Mouse (Mus musculus) cerebellum, postnatal 36 days (tissue): Measurements from ENCODE around the gene Snrnp200.
A peak's percentile ranks its signal among the peaks of the same experiment; 100 is the strongest.
"Not testable (repeated sequence)": the region's sequence is repeated elsewhere in the genome, so short reads cannot be mapped to it uniquely, and the experiment has no call there.

Experiments
- DNase-seq, 2 experiments: peaks; one replicate each; pipeline ENCODE4 v3.0.0; 2021 to 2022; ENCODE audit warnings: mixed read lengths in 2 of 2

The Snrnp200 gene

DNA sequence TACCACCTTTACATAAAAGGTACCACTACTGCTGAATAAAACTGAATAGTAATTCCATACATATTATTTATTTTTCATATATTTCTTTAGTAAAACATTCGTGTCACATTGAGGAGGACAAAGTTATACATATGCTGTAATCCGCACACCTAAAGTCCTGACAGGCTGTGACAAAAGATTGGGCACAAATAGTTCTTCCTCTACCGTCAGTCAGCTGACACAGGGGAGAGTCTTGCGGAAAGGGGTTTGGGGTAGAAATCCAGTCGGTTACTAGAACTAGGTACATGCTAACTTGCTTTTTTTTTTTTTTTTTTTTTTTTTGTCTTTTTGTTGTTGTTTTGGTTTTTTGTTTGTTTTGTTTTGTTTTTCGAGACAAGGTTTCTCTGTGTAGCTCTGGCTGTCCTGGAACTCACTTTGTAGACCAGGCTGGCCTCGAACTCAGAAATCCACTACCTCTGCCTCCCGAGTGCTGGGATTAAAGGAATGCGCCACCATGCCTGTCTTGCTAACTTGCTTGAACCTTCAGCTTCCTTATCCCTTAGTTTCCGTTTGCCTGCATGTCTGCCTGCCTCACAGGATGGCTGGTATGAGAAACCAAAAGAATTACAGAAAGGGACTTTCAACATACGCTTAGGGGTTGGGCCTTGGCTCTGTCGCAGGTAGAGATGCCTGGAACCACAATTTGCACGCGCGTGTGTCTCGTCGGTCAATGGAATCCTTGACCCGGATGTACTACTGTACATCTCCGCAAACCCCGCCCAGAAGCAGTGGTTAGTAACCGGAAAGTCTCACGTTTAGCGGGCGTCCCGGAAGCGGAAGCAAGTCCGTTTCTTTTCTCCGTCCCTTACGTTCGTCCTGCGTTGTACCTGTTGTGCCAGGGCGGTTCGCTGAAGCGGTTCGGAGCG lies at the start of gene Snrnp200, which contains the start of gene 1810024B03Rik:
Snrnp200 (plus strand) TSS at position 840 of the 905 bp plus-strand sequence.
1810024B03Rik (minus strand) TSS at position 734 of the 905 bp plus-strand sequence.
- peak; percentile 95 to 97 for DNase-seq

DNA sequence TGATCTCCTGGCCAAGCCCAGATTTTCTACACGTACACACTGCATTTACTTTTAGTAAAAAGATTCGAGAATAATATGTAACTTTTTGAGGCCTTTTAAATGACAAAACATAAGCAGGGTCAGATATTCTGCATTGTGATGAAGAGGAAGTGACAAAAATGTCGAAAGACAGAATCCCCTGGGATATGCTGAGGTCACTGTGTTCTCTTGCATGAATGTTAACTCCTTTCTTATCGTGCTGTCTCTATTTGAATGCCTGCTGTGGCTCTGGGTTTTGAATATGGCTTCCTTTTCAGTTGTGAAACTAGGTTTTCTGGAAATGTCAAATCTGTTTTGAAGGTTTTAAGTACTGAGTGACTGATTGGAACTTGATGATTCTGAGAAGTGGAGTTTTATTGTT lies 42.5 kb upstream of the Snrnp200 start:
- no peak for DNase-seq

DNA sequence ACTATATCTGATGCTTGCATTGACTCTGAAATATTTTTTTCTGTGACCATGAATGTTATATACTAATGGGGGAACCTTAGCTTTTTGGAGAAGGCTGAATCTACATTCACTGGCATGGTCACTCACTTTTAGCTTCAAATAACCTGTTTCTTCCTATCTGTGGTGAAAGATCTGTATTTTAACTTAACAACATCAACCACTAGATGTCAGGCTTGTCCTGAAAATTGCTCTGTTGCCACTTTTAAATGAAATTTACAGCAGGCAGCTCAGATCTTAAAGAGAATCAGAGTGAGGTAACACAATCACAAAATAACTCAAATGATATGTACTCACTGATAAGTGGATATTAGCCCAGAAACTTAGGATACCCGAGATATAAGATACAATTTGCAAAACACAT lies 41.9 kb upstream of the Snrnp200 start:
- DNase-seq = peak in 1 of 2 experiments; percentile 24

DNA sequence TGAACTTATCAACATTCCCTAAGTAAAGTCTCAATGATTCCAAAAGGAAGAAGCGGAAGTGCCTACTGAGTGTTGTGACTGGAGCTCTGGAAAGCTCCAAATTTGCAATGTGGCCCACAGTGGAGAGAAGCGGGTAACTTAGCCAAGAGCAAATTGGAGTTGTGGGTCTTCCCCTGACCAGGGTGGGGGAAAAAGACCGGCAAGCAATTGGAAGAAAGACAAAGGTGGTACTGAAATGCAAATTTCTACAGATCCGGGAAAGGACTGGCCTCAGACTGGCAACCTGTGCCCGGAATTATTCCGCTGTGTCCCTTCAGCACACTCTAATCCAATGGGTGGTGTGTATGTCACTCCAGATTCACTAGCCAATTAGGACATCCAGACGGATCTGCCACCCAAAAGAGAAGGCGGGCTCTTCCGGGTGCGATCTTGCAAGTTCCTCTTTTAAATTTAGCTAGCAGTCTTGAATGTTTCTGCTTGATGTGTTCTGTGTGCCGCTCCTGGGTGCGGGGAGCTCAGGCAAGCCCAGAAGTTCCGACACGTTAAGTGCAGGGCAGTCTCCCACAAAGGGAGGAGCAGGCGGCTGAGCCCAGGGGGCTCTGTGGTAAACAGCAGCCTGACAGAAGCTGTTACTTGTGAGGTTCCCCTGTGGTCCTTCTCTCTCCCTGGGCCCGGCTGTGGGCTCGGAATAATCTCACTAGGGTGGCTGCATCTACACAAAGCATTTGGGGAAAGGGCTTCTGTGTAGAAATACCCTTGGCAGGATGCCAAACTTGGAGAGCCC lies 25.4 kb upstream of the Snrnp200 start:
- DNase-seq = peak; percentile 75 to 82

DNA sequence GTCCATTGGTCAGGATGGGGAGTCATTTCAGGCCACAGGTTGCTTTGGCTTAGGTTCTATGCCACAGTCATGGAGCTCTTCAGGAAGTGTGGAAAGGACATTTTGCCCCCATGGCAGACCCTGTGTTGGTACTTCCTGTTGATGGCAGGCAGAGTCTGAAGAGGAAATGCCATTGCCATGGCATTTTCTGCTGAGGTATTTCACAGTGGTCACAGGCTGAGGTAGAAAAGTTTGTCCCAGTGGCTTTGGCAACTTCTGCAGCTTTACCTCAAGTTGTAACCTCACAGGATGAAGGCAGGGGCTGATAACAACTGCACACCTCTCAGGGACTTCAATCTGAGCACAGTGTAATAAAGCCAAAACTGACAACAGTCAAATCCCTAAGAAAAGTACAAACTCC lies 18.6 kb upstream of the Snrnp200 start:
- DNase-seq = no peak

DNA sequence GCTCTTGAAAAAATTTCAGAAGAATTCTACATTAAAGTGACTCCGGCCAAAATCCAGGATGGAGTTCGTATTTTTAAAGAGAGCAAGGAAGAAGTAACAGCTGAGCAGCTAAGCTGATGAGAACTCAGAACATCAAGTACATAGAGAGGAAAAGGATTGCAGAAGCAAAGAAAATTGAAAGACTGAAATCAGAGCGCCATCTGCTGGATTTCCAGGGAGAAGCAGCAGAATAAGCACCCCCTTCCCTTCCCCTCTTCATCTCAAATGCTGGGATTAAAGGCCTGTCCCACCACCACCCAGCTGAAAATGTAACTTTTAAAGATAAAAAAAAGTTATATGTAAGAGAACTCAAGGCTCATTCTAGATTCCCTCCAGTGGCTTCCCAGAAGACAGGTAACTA lies 3.3 kb upstream of the Snrnp200 start:
- peak; percentile 60 to 66 for DNase-seq

DNA sequence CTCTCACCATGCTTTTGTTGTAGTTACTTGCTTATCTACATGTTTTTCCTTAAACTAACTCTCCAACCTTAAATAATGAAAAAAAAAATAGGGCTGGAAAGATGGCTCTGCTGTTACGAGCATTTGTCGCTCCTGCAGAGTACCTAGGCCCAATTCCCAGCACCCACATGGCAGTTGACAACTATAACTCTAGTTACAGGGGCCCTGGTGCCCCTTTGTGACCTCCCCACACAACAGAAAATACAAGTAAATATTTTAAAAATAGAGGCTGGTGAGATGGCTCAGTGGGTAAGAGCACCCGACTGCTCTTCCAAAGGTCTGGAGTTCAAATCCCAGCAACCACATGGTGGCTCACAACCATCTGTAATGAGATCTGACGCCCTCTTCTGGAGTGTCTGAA lies 2.2 kb upstream of the Snrnp200 start:
- DNase-seq = not testable (repeated sequence)

DNA sequence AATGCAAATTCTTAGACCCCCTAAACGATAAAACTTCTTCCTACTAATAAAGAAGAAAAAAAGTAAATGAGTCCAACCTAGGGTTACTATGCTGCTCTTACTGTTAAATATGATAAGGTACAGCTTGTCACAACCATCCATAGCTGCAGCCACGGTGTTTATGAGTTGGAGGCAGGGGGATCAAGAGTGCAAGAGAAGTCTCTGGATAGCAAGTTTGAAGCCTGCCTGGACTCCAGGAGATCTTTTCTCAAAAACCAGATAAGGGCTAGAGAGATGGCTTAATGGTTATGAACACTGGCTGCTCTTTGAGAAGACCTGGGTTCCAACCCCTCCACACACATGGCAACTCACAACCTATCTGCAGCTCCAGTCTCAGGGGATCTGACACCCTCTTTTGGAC lies 1.3 kb upstream of the Snrnp200 start:
- DNase-seq = no peak

DNA sequence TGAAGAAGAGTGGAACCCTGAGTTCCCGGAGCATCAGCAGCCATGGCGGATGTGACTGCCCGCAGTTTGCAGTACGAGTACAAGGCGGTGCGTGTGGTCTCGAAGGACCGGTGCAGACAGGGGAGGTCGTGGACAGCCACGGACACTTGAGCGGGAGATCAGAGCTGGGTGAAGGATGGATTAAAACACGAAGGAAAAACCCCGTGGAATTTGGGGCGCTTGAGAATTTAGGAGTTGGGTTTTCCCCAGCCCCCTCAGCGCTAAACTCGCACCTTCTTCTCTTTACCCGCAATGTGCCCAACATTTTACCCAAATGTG lies 225 bp downstream of the Snrnp200 start:
- DNase-seq = no peak

DNA sequence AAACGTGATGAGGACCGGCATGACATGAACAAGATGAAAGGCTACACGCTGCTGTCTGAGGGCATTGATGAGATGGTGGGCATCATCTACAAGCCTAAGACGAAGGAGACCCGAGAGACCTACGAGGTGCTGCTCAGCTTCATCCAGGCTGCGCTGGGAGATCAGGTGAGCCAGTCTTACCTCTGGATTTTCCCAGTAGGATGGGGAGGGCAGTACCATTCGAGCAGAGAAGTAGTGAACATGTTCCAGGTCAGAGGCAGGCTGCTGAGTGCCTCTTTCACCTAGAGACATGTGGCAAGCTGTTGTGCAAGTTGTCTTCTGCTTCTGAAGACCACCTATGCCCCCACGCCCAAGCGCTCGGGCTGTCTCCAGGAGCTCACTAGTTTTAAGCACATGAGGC lies 2.5 kb downstream of the Snrnp200 start:
- DNase-seq = no peak

DNA sequence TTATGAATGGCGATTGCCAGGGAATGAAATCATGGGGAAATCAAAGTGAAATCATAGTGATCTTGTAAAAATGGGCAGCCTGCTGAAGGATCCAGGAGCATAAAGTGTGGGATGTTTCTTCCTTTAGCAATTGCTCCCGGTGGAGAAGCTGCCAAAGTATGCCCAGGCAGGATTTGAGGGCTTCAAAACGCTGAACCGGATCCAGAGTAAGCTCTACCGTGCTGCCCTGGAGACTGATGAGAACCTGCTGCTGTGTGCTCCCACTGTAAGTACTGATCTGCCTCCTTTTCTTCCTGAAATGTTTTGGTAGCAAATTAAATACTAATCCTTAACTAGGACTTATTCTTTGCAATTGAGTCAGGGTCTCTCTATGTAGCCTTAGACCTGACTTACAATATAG lies 9.6 kb downstream of the Snrnp200 start:
- no peak for DNase-seq

DNA sequence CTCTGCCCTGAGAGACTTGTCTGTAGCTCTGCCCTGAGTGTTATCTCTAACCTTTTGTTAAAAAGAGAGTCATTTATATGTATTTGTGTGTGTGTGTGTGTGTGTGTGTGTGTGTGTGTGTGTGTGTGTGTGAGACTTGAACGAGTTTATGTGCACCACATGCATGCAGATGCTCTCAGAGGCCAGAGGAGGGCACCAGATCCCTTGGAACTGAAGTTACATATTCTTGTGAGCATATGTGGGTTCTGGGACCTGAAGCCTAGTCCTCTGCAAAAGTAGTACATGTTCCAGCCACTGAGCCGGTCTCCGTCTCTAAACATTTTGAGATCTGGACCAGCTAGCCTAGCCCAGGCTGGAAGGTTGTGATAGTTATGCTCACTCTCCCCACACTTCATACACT lies 17.1 kb downstream of the Snrnp200 start:
- no peak for DNase-seq

DNA sequence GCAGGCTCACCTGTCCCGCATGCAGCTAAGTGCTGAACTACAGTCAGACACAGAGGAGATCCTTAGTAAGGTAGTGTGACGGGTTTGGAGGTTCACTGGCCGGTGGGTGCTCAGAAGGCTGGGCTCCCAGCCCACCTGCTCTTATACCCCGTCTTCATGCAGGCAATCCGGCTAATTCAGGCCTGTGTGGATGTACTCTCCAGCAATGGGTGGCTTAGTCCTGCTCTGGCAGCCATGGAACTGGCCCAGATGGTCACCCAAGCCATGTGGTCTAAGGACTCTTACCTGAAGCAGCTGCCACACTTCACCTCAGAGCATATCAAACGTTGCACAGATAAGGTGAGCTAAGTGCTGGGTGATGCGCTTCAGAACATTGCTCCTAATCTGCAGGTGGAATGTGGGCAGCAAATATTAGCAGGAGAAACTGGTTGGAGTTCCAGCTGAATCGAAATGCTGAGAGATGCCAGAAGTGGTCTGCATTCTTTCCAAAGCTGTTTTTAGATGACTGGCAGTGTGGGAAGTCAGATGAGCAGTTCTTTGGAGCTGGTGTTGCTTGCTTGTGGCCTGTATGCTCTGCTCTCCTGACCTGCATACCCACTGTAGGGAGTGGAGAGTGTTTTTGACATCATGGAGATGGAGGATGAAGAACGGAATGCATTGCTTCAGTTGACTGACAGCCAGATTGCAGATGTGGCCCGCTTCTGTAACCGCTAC lies 29.9 kb downstream of the Snrnp200 start:
- no peak for DNase-seq

DNA sequence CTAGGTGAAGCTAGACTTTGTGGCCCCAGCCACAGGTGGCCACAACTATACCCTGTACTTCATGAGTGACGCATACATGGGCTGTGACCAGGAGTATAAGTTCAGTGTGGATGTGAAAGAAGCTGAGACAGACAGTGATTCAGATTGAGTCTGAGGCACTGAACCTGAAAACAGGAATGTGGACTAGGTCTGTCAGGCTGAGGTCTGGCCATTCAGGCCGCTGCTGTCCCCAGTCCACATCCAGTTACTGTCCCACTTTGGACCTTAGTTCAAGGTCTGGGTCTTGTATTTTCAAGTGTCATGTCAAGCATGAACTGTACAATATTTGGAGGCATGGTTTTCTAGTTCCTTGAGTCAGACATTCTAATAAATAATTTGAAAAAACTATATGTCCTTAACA lies 31.9 kb downstream of the Snrnp200 start:
- DNase-seq = no peak

DNA sequence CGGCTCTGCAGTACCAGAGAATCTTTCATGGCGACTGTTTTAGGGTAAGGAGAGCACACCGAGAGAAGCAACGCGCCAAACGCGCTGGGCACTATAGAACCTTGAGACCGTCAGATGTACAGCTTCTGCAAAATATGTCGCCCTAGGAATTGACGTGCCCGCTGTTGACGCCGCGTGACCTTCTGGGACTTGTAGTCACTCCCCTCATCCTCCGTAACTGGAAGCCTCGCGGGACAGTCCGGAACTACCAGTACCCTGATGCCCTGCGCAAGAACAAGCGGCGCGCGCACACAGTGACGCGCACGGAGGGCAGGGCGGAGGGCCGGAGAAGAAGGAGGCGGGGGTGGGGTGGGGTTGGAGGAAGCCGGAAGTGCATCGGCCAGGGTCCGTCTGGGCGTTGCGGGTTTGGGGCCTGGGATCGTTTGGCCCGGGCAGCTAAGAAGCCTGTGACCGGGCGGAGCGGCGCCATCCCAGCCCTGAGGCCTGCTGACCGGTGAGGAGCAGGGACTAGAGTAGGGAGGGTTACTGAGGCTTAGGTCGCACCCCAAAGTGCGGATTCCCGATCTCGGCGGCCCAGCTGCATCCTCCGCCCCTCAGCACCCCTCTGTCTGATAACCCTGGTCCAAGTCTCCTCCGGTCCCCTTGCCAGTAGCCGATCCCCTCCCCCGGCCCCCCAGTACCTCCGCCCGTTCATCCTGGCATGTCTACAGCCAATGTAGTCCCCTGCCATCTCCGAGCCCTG lies 39.6 kb downstream of the Snrnp200 start, which contains the start of the genes Ciao1 and Tmem127:
Ciao1 (minus strand) TSS at position 225 of the 742 bp plus-strand sequence.
Tmem127 (plus strand) TSS at position 317 of the 742 bp plus-strand sequence.
- peak; percentile 95 to 97 for DNase-seq

DNA sequence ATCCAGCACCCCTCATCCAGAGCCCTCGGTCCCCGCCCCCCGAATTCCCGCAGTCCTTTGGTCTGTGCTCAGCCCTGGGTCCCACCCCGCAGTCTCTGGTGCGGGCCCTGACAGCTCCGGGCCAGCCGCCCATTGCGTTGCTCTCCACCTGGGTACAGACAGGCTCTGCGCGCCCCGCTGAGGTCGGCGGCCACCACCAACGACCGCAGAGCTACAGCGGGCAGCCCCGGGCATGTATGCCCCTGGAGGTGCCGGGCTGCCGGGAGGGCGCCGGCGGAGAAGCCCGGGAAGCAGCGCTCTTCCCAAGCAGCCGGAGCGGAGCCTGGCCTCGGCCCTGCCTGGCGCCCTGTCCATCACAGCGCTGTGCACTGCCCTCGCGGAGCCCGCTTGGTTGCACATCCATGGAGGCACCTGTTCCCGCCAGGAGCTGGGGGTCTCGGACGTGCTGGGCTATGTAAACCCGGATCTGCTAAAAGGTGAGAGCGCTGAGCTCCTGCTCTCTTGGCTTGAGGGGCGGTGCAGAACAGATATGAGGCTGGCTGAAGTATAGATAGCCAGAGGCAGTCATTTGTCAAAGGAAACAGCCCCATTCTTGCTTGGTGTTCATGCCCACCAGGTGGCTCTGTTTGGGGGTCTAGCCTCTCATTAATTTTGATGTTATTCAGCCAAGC lies 40.3 kb downstream of the Snrnp200 start:
- peak; percentile 50 to 61 for DNase-seq

DNA sequence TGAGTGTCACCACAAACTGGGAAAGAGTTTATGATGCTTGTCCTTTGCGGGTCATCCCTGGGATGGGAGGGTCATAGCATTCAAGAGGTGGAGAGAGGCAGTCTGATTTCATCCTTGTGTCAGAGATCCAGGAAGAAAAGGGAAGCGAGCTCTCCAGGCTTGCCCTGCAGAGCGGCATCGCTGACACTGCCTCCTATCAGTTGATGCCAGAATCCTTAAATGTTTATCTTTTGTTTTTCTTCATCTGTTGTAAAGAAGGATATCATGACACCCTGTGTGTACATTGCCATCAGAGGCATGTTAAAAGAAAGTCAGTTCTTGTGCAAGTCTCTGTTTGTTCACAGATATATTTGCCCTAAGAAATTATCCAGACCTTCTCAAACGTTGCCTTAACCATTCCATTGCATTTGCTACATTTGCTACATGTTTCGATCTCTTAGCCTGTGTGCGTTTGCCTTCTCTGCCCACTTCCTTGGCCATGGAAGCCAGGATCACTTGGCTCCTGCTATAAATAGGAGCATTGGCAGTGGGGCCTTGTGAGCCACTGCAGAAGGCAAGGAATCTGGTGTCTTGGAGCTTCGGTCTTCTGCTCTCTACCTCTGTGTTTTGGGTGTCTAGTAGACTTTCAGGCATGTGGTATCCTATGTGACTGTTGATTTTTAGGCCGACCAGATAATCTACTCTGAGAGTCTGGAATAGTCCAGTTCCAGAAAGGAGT lies 42.3 kb downstream of the Snrnp200 start:
- DNase-seq = no peak

DNA sequence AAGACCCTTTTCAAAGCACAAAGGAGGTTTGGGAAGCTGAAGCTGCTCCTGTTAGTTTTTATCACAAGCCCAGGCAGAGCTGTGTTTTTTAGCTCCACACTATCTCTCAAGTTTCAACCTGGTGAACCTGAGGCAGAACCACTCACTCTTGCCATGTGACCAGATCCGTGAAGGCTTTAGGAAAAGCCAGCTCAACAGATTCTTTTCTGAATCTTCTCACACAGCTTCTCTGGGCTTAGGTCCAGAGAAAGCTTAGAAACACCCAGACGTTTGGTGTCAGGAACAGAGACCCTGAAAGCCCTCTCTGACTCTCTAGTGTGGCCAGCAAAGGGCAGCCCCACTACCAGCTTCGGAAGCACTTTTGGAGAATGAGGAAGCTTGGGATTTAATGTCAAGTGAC lies 43.3 kb downstream of the Snrnp200 start:
- no peak for DNase-seq

DNA sequence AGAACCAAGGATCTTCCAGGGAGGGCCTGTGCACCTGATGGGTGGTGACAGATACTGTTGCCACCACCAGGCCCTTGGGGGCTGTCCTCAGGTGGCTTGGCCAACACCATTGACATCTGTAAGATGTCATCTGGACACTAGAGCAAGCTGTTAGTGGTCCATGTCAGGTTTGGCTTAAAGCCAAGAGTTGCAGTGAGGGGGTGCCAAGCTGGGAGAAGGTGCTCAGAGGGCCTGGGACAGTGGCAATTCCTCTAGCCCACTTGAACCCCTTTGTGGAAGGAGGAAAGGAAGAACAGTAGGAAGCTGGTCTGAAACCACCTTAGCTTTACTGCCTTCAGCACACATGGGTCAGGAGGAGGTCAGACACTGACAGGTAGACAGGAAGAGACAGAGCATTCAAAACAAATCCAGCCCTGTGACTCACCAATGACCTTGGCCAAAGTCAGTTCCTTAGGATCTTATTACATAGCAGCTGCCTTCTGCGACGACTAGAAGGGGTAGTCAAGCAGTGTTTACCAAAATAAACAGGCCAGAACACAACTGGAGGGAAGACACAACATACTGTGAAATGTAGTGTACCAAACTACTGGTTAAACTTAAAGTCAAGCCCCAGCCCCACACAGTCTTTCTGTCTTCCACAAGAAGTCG lies 43.8 kb downstream of the Snrnp200 start:
- no peak for DNase-seq

DNA sequence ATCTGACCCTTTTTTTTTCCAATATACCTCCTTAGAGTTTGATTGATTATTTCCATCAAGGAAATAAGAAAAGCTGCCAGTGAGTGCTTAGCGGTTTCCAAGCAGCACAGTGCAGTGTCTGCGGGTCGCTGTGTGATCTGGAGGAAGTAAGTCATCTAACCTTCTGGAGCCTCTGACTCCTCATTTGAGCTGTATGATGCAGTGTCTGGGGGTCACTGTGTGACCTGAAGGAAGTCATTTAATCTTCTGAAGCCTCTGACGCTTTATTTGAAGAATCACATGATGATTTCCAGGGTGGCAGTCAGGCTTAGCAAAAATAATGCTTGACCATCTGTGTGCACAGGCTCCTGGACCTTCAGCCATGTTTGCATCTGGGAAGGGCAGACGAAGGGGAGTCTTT lies 44.6 kb downstream of the Snrnp200 start:
- no peak for DNase-seq
